Mouse (Mus musculus): ENCODE results near the gene 4922502D21Rik.

GRCm38 (mm10) chr6:129312499-129312898 is 19.1 kb downstream of the 4922502D21Rik start:
- no peak for TF ChIP-seq TAL1 (IDR thresholded peaks at IDR 0.05; ENCODE audit: low read length)
- TF ChIP-seq GATA1 (IDR thresholded peaks at IDR 0.05; ENCODE audit: low read length), result no peak
